Mouse (Mus musculus): Measurements from ENCODE around the gene Lnx2. TPM values are rescaled to one million over a fixed set of nuclear protein-coding genes. Genes with fewer than 3 reads are reported as not detected.
A peak's percentile ranks its signal among the peaks of the same experiment; 100 is the strongest.

Gene Lnx2
- polyA plus RNA-seq, 1 experiment from 2014 or later = 9.8 TPM

- ATAC-seq (ENCODE audit: insufficient read depth, low FRiP score, low TSS enrichment) = no peak
- 82% methylated on average over 6 of the region's 6 CpGs for WGBS
Observed at GRCm38 (mm10) chr5:146981376-146981775, 95.0 kb downstream of the Lnx2 start.

GRCm38 (mm10) chr5:146974781-146975123 is 101.6 kb downstream of the Lnx2 start:
- no peak overlapping the region for H3K4me2 ChIP-seq (ENCODE audit: low read depth)
- ATAC-seq (ENCODE audit: insufficient read depth, low FRiP score, low TSS enrichment) = no peak

More at GRCm38 (mm10) chr5:146981376-146981775, 95.0 kb downstream of the Lnx2 start:
- Histone ChIP-seq H3K27me3 (ENCODE audit: control insufficient read depth, insufficient read depth, low read length) (no peaks in the 10 kb centered on the region), H3K4me2 (ENCODE audit: low read depth) (no peak overlapping the region), H3K9me3 (ENCODE audit: control insufficient read depth, low read length) (no peaks in the 10 kb centered on the region), H3K9ac (ENCODE audit: low read length) (no peak overlapping the region), H3K36me3 (ENCODE audit: control insufficient read depth, insufficient read depth, low read length) (no peaks in the 10 kb centered on the region), H3K4me1 (ENCODE audit: control insufficient read depth, insufficient read depth, low read length) (no peaks in the 10 kb centered on the region), H3K4me3 (ENCODE audit: low read depth, low read length) (no peak overlapping the region), H3K27ac (ENCODE audit: low read depth, low read length) (no peak overlapping the region)
- no peak for DNase-seq (ENCODE audit: low spot score)

GRCm38 (mm10) chr5:146973858-146974780 is 102.3 kb downstream of the Lnx2 start:
- no peaks in the 10 kb centered on the region for H3K9me3 ChIP-seq (ENCODE audit: control insufficient read depth, low read length)
- 0 out of 2 replicates have a peak, but pooled peaks cover 1% of the 10 kb centered on the region for H3K4me1 ChIP-seq (ENCODE audit: control insufficient read depth, insufficient read depth, low read length)
- no peak for ATAC-seq (ENCODE audit: insufficient read depth, low FRiP score, low TSS enrichment)
- H3K4me2 ChIP-seq (ENCODE audit: low read depth) = no peak overlapping the region
- no peaks in the 10 kb centered on the region for H3K36me3 ChIP-seq (ENCODE audit: control insufficient read depth, insufficient read depth, low read length)
- H3K27me3 ChIP-seq (ENCODE audit: control insufficient read depth, insufficient read depth, low read length) = no peaks in the 10 kb centered on the region
- no peak overlapping the region for H3K27ac ChIP-seq (ENCODE audit: low read depth, low read length)
- H3K4me3 ChIP-seq (ENCODE audit: low read depth, low read length) = no peak overlapping the region
- no peak overlapping the region for H3K9ac ChIP-seq (ENCODE audit: low read length)
- WGBS = 88% methylated on average over 25 of the region's 25 CpGs
- no peak for DNase-seq (ENCODE audit: low spot score)

More at GRCm38 (mm10) chr5:146974781-146975123, 101.6 kb downstream of the Lnx2 start:
- no peak overlapping the region for H3K27ac ChIP-seq (ENCODE audit: low read depth, low read length)
- H3K9ac ChIP-seq (ENCODE audit: low read length) = no peak overlapping the region
- no peak for DNase-seq (ENCODE audit: low spot score)
- no peaks in the 10 kb centered on the region for H3K27me3 ChIP-seq (ENCODE audit: control insufficient read depth, insufficient read depth, low read length)
- H3K4me1 ChIP-seq (ENCODE audit: control insufficient read depth, insufficient read depth, low read length) = no peaks in the 10 kb centered on the region
- H3K4me3 ChIP-seq (ENCODE audit: low read depth, low read length) = no peak overlapping the region
- H3K9me3 ChIP-seq (ENCODE audit: control insufficient read depth, low read length) = no peaks in the 10 kb centered on the region
- 74% methylated on average over 13 of the region's 13 CpGs for WGBS
- no peaks in the 10 kb centered on the region for H3K36me3 ChIP-seq (ENCODE audit: control insufficient read depth, insufficient read depth, low read length)

GRCm38 (mm10) chr5:146973353-146973752 is 103.0 kb downstream of the Lnx2 start:
- Histone ChIP-seq H3K27me3 (ENCODE audit: control insufficient read depth, insufficient read depth, low read length) (no peaks in the 10 kb centered on the region), H3K4me1 (ENCODE audit: control insufficient read depth, insufficient read depth, low read length) (0 out of 2 replicates have a peak, but pooled peaks cover 3% of the 10 kb centered on the region), H3K9me3 (ENCODE audit: control insufficient read depth, low read length) (no peaks in the 10 kb centered on the region), H3K9ac (ENCODE audit: low read length) (no peak overlapping the region), H3K27ac (ENCODE audit: low read depth, low read length) (no peak overlapping the region), H3K36me3 (ENCODE audit: control insufficient read depth, insufficient read depth, low read length) (no peaks in the 10 kb centered on the region), H3K4me2 (ENCODE audit: low read depth) (no peak overlapping the region), H3K4me3 (ENCODE audit: low read depth, low read length) (no peak overlapping the region)
- ATAC-seq (ENCODE audit: insufficient read depth, low FRiP score, low TSS enrichment) (no peak), DNase-seq (ENCODE audit: low spot score) (no peak)
- WGBS = 94% methylated on average over 9 of the region's 9 CpGs

- no peaks in the 10 kb centered on the region for H3K36me3 ChIP-seq (ENCODE audit: control insufficient read depth, insufficient read depth, low read length)
- no peak overlapping the region for H3K4me2 ChIP-seq (ENCODE audit: low read depth)
- H3K27me3 ChIP-seq (ENCODE audit: control insufficient read depth, insufficient read depth, low read length) = no peaks in the 10 kb centered on the region
- no peak overlapping the region for H3K9ac ChIP-seq (ENCODE audit: low read length)
- 73% methylated on average over 10 of the region's 10 CpGs for WGBS
- ATAC-seq (ENCODE audit: insufficient read depth, low FRiP score, low TSS enrichment) (no peak), DNase-seq (ENCODE audit: low spot score) (no peak)
- H3K9me3 ChIP-seq (ENCODE audit: control insufficient read depth, low read length) = no peaks in the 10 kb centered on the region
- H3K4me1 ChIP-seq (ENCODE audit: control insufficient read depth, insufficient read depth, low read length) = 0 out of 2 replicates have a peak, but pooled peaks cover 3% of the 10 kb centered on the region
- no peak overlapping the region for H3K27ac ChIP-seq (ENCODE audit: low read depth, low read length)
- H3K4me3 ChIP-seq (ENCODE audit: low read depth, low read length) = no peak overlapping the region
Observed at GRCm38 (mm10) chr5:146971776-146972561, 104.4 kb downstream of the Lnx2 start.

GRCm38 (mm10) chr5:146968695-146969393 is 107.5 kb downstream of the Lnx2 start:
- Histone ChIP-seq H3K36me3 (ENCODE audit: control insufficient read depth, insufficient read depth, low read length) (no peaks in the 10 kb centered on the region), H3K4me1 (ENCODE audit: control insufficient read depth, insufficient read depth, low read length) (peaks cover 3% of the 10 kb centered on the region; the same call in 1 of the 2 replicates), H3K4me2 (ENCODE audit: low read depth) (no peak overlapping the region), H3K27me3 (ENCODE audit: control insufficient read depth, insufficient read depth, low read length) (no peaks in the 10 kb centered on the region), H3K9ac (ENCODE audit: low read length) (no peak overlapping the region), H3K27ac (ENCODE audit: low read depth, low read length) (no peak overlapping the region), H3K4me3 (ENCODE audit: low read depth, low read length) (no peak overlapping the region), H3K9me3 (ENCODE audit: control insufficient read depth, low read length) (no peaks in the 10 kb centered on the region)
- WGBS = 37% methylated on average over 13 of the region's 13 CpGs
- DNase-seq (ENCODE audit: low spot score) = peak; percentile 42
- ATAC-seq (ENCODE audit: insufficient read depth, low FRiP score, low TSS enrichment) = peak; percentile 72; the same call in 1 of the 2 replicates

Other genes with a start within 250 kb of the Lnx2 start
- gene Rpl21, start 243.7 kb downstream of the Lnx2 start, polyA plus RNA-seq (2014; fragmentation: Nextera tagmentation; extraction: Ambion mirVana) = 487 and 523 TPM in 2 replicates
- 23.0 and 25.0 TPM in 2 replicates for gene Rasl11a, start 231.5 kb downstream of the Lnx2 start, polyA plus RNA-seq (2014; fragmentation: Nextera tagmentation; extraction: Ambion mirVana)
- gene Gtf3a, start 127.9 kb downstream of the Lnx2 start, polyA plus RNA-seq (2014; fragmentation: Nextera tagmentation; extraction: Ambion mirVana) = 94.7 and 101 TPM in 2 replicates
- 27.7 and 29.5 TPM in 2 replicates for gene Mtif3, start 112.8 kb downstream of the Lnx2 start, polyA plus RNA-seq (2014; fragmentation: Nextera tagmentation; extraction: Ambion mirVana)
- gene Polr1d, start 464 bp upstream of the Lnx2 start, polyA plus RNA-seq (2014; fragmentation: Nextera tagmentation; extraction: Ambion mirVana) = 106 and 113 TPM in 2 replicates
- 11.3 and 12.8 TPM in 2 replicates for gene Gsx1, start 112.1 kb upstream of the Lnx2 start, polyA plus RNA-seq (2014; fragmentation: Nextera tagmentation; extraction: Ambion mirVana)
- gene Pdx1, start 193.4 kb upstream of the Lnx2 start, polyA plus RNA-seq (2014; fragmentation: Nextera tagmentation; extraction: Ambion mirVana) = not detected in 2 replicates
- not detected in 2 replicates for gene Cdx2, start 230.7 kb upstream of the Lnx2 start, polyA plus RNA-seq (2014; fragmentation: Nextera tagmentation; extraction: Ambion mirVana)
- not detected in 2 replicates for gene Urad, start 245.9 kb upstream of the Lnx2 start, polyA plus RNA-seq (2014; fragmentation: Nextera tagmentation; extraction: Ambion mirVana)